Mouse (Mus musculus) MEL (cell line): ENCODE measurements around the gene Arl15. TPM values are rescaled to one million over a fixed set of nuclear protein-coding genes. Genes with fewer than 3 reads are reported as not detected.

Source experiments
- DNase-seq: peaks from one replicate; pipeline ENCODE4 v3.0.0; 2011; ENCODE audit warnings: low read depth, low spot score
- H3K27ac ChIP-seq: 2 replicates; pipeline ENCODE4 v1.5.1; 2012; ENCODE audit warnings: low read depth, mild to moderate bottlenecking, control low read depth, low read length, moderate library complexity; ENCODE audit not compliant: control insufficient read depth
- H3K27me3 ChIP-seq, 2 experiments: fragments of 150-350 bp in 1 of 2; sonication (generic) in 1 of 2; 2 replicates each; pipeline ENCODE4 v1.6.1; 2012; ENCODE audit warnings: low read length in 2 of 2, mild to moderate bottlenecking in 2 of 2, improper control_type of control experiment in 1 of 2, moderate library complexity in 1 of 2; ENCODE audit not compliant: insufficient read depth in 2 of 2, control insufficient read depth in 1 of 2
- H3K36me3 ChIP-seq, 2 experiments: 2 replicates each; pipeline ENCODE4 v1.6.1; 2012 to 2014; ENCODE audit warnings: low read length in 2 of 2, improper control_type of control experiment in 1 of 2, inconsistent platforms in 1 of 2, mild to moderate bottlenecking in 1 of 2; ENCODE audit not compliant: insufficient read depth in 2 of 2, control insufficient read depth in 1 of 2
- H3K4me1 ChIP-seq, 2 experiments: fragments of 150-350 bp in 1 of 2; sonication (generic) in 1 of 2; 2 replicates each; pipeline ENCODE4 v1.6.1; 2012; ENCODE audit warnings: low read length in 2 of 2, improper control_type of control experiment in 1 of 2, mild to moderate bottlenecking in 1 of 2; ENCODE audit not compliant: insufficient read depth in 2 of 2, control insufficient read depth in 1 of 2
- H3K4me3 ChIP-seq, 2 experiments: fragments of 150-350 bp in 1 of 2; sonication (generic) in 1 of 2; 2 replicates each; pipeline ENCODE4 v1.5.1; 2012; ENCODE audit warnings: low read depth in 2 of 2, low read length in 2 of 2, mild to moderate bottlenecking in 2 of 2, moderate library complexity in 2 of 2, control low read depth in 1 of 2, improper control_type of control experiment in 1 of 2; ENCODE audit not compliant: control insufficient read depth in 1 of 2, insufficient read depth in 1 of 2
- H3K79me2 ChIP-seq: 2 replicates; pipeline ENCODE4 v1.6.1; 2012; ENCODE audit warnings: mild to moderate bottlenecking, low read length, moderate library complexity; ENCODE audit not compliant: control insufficient read depth, poor library complexity, insufficient read depth
- H3K9ac ChIP-seq: 2 replicates; pipeline ENCODE4 v1.6.1; 2012; ENCODE audit warnings: low read depth, mild to moderate bottlenecking, control low read depth, low read length, moderate library complexity; ENCODE audit not compliant: control insufficient read depth, poor library complexity, severe bottlenecking
- H3K9me3 ChIP-seq: fragments of 150-350 bp; sonication (generic); replicated peaks from 2 replicates; pipeline ENCODE4 v1.6.1; 2012; ENCODE audit warnings: mild to moderate bottlenecking, low read length, improper control_type of control experiment, moderate library complexity; ENCODE audit not compliant: insufficient read depth
- BHLHE40 ChIP-seq: IDR thresholded peaks from 2 replicates; pipeline ENCODE4 v1.6.1; 2012; ENCODE audit warnings: low read depth, mild to moderate bottlenecking, inconsistent platforms, low read length, improper control_type of control experiment, borderline replicate concordance
- CHD1 ChIP-seq: IDR thresholded peaks from 2 replicates; pipeline ENCODE4 v1.6.1; 2012; ENCODE audit warnings: low read depth, mild to moderate bottlenecking, inconsistent platforms, low read length, improper control_type of control experiment
- CTCF ChIP-seq, 3 experiments: IDR thresholded peaks in 2 of 3; conservative IDR thresholded peaks in 1 of 3; 2 replicates each; pipeline ENCODE4 v1.5.1; 2011 to 2012; ENCODE audit warnings: low read length in 3 of 3, low read depth in 2 of 3, mild to moderate bottlenecking in 2 of 3, improper control_type of control experiment in 1 of 3, inconsistent platforms in 1 of 3, mixed read lengths in 1 of 3, moderate library complexity in 1 of 3; ENCODE audit not compliant: control insufficient read depth in 1 of 3, insufficient read depth in 1 of 3, poor library complexity in 1 of 3, severe bottlenecking in 1 of 3
- ELF1 ChIP-seq: IDR thresholded peaks from 2 replicates; pipeline ENCODE4 v1.6.1; 2014; ENCODE audit warnings: low read depth, mild to moderate bottlenecking, inconsistent platforms, low read length, improper control_type of control experiment, moderate library complexity
- ETS1 ChIP-seq: IDR thresholded peaks from 2 replicates; pipeline ENCODE4 v1.6.1; 2012; ENCODE audit warnings: low read depth, mild to moderate bottlenecking, inconsistent platforms, low read length, improper control_type of control experiment, moderate library complexity
- GATA1 ChIP-seq: IDR thresholded peaks from 2 replicates; pipeline ENCODE4 v1.6.1; 2011; ENCODE audit warnings: low read depth, low read length, improper control_type of control experiment
- JUND ChIP-seq: IDR thresholded peaks from 2 replicates; pipeline ENCODE4 v1.6.1; 2011; ENCODE audit warnings: low read depth, mild to moderate bottlenecking, improper control_type of control experiment, low read length
- KAT2A ChIP-seq: conservative IDR thresholded peaks from 2 replicates; pipeline ENCODE4 v1.6.1; 2012; ENCODE audit warnings: low read depth, low read length, improper control_type of control experiment, inconsistent platforms
- MAFK ChIP-seq: IDR thresholded peaks from 2 replicates; pipeline ENCODE4 v1.6.1; 2011; ENCODE audit warnings: low read depth, mild to moderate bottlenecking, low read length, improper control_type of control experiment, borderline replicate concordance
- MYB ChIP-seq: IDR thresholded peaks from 2 replicates; pipeline ENCODE4 v1.6.1; 2011; ENCODE audit warnings: mild to moderate bottlenecking, low read depth, low read length, improper control_type of control experiment
- MYC ChIP-seq: IDR thresholded peaks from 2 replicates; pipeline ENCODE4 v1.6.1; 2011; ENCODE audit warnings: low read depth, mild to moderate bottlenecking, low read length, improper control_type of control experiment, moderate library complexity
- NELFE ChIP-seq: IDR thresholded peaks from 2 replicates; pipeline ENCODE4 v1.6.1; 2011; ENCODE audit warnings: low read depth, low read length, improper control_type of control experiment
- POLR2A ChIP-seq, 2 experiments: IDR thresholded peaks; 2 replicates each; pipeline ENCODE4 v1.6.1; 2011 to 2012; ENCODE audit warnings: low read length in 2 of 2, mild to moderate bottlenecking in 2 of 2, control low read depth in 1 of 2, improper control_type of control experiment in 1 of 2, low read depth in 1 of 2, moderate library complexity in 1 of 2; ENCODE audit not compliant: control insufficient read depth in 1 of 2, insufficient read depth in 1 of 2, poor library complexity in 1 of 2
- RAD21 ChIP-seq: IDR thresholded peaks from 2 replicates; pipeline ENCODE4 v1.6.1; 2011; ENCODE audit warnings: mild to moderate bottlenecking, low read depth, low read length, improper control_type of control experiment
- SIN3A ChIP-seq: IDR thresholded peaks from 2 replicates; pipeline ENCODE4 v1.6.1; 2012; ENCODE audit warnings: low read length, improper control_type of control experiment, inconsistent platforms
- TBP ChIP-seq: IDR thresholded peaks from 2 replicates; pipeline ENCODE4 v1.8.0; 2011; ENCODE audit warnings: low read depth, low read length, improper control_type of control experiment
- UBTF ChIP-seq: IDR thresholded peaks from 2 replicates; pipeline ENCODE4 v1.6.1; 2012; ENCODE audit warnings: low read depth, mild to moderate bottlenecking, inconsistent platforms, low read length, improper control_type of control experiment, moderate library complexity, borderline replicate concordance; ENCODE audit not compliant: insufficient read depth
- USF1 ChIP-seq: IDR thresholded peaks from 2 replicates; pipeline ENCODE4 v1.6.1; 2014; ENCODE audit warnings: low read depth, mild to moderate bottlenecking, inconsistent platforms, low read length, improper control_type of control experiment, moderate library complexity
- ZKSCAN1 ChIP-seq: IDR thresholded peaks from 2 replicates; pipeline ENCODE4 v1.6.1; 2012; ENCODE audit warnings: low read depth, mild to moderate bottlenecking, inconsistent platforms, low read length, improper control_type of control experiment, moderate library complexity
- ZNF384 ChIP-seq: IDR thresholded peaks from 2 replicates; pipeline ENCODE4 v1.6.1; 2012; ENCODE audit warnings: low read depth, mild to moderate bottlenecking, inconsistent platforms, low read length, improper control_type of control experiment
- polyA plus RNA-seq, 2 experiments: library from polyadenylated mRNA; stranded (reverse) in 1 of 2; unstranded in 1 of 2; fragments of >175 nt in 1 of 2; fragments of >200 nt in 1 of 2; gene quantifications; 2 replicates each; pipeline versions ENCODE4 v1.2.1 to v1.2.4; 2012; ENCODE audit warnings: low replicate concordance in 2 of 2, low read depth in 1 of 2; ENCODE audit not compliant: insufficient read length in 2 of 2, insufficient read depth in 1 of 2, missing spikeins in 1 of 2
- total RNA-seq: library from RNA; depleted of rRNA; stranded (reverse); fragments of 300-350 nt; gene quantifications from 2 replicates; pipeline ENCODE4 v1.2.3, GENCODE M21; 2012; rRNA removed

The Arl15 gene
- total and polyA plus RNA-seq, 3 experiments, result 3.6 to 5.8 TPM; not detected in 1

DNA sequence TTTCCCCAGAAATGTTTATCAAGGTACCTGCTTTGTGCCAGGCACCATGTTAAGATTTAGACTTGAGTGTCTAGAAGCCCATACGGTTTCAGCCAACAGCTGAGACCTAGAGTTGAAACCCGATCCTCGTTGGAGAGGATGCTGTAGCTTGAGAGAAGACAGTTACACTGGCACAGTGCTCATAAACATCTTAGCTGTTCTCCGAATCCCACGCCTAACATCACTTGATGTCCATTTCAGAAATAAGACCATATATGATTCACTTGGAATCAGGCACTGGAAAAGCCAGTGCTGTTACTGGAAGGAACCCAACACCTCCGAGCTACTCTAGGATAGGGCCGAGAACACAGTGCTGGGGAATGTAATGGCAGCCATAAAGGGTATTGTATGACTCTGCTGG, 406.2 kb downstream of the Arl15 start:
- no peaks in the 10 kb centered on the region for H3K36me3 ChIP-seq
- DNase-seq, result no peak
- H3K9ac ChIP-seq, result no peak overlapping the region
- H3K27ac ChIP-seq, result no peak overlapping the region
- H3K9me3 ChIP-seq, result no peaks in the 10 kb centered on the region
- no peak for TF ChIP-seq MYC
- no peak for TF ChIP-seq TBP
- no peak for TF ChIP-seq BHLHE40
- no peak for TF ChIP-seq USF1
- TF ChIP-seq ETS1, result no peak
- no peak for TF ChIP-seq ZNF384
- TF ChIP-seq GATA1, result no peak
- no peak for TF ChIP-seq RAD21
- H3K79me2 ChIP-seq, result no peaks in the 10 kb centered on the region
- H3K4me3 ChIP-seq, result no peak overlapping the region
- no peaks in the 10 kb centered on the region for H3K4me1 ChIP-seq
- H3K27me3 ChIP-seq, result no peaks in the 10 kb centered on the region

- Histone ChIP-seq H3K27ac (no peak overlapping the region), H3K4me1 (no peaks in the 10 kb centered on the region), H3K36me3 (no peaks in the 10 kb centered on the region), H3K4me3 (no peak overlapping the region), H3K9ac (no peak overlapping the region), H3K79me2 (no peaks in the 10 kb centered on the region), H3K27me3 (no peaks in the 10 kb centered on the region), H3K9me3 (no peaks in the 10 kb centered on the region)
- no peak for DNase-seq
- no peak for TF ChIP-seq CHD1
- no peak for TF ChIP-seq CTCF (IDR thresholded peaks at IDR 0.05 in 2 of 3, conservative IDR thresholded peaks at IDR 0.05 in 1 of 3; ENCODE audit: control insufficient read depth in 1 of 3, insufficient read depth in 1 of 3, low read depth in 2 of 3, low read length in 3 of 3, poor library complexity in 1 of 3, severe bottlenecking in 1 of 3)
- TF ChIP-seq KAT2A, result no peak
- no peak for TF ChIP-seq MYB
- no peak for TF ChIP-seq USF1
- no peak for TF ChIP-seq ELF1
- TF ChIP-seq MAFK, result no peak
- no peak for TF ChIP-seq JUND
- TF ChIP-seq UBTF, result no peak
- TF ChIP-seq POLR2A (IDR thresholded peaks at IDR 0.05; ENCODE audit: control insufficient read depth in 1 of 2, insufficient read depth in 1 of 2, low read depth in 1 of 2, low read length in 2 of 2, poor library complexity in 1 of 2), result no peak
- TF ChIP-seq SIN3A, result no peak
- no peak for TF ChIP-seq ZKSCAN1
- TF ChIP-seq NELFE, result no peak
These were observed 408.7 kb downstream of the Arl15 start for GRCm38 (mm10) chr13:114202806-114203570.

Other genes starting within 250 kb of the Arl15 start
- 8.0 and 8.7 TPM in 2 replicates for gene Snx18, start 175.9 kb upstream of the Arl15 start, total RNA-seq
- gene Snx18, start 175.9 kb upstream of the Arl15 start, polyA plus RNA-seq, result 1 to 10 TPM in 1 of 2 experiments, not detected in 1; 7.7 TPM
- not detected in 2 replicates for gene Hspb3, start 130.8 kb upstream of the Arl15 start, total RNA-seq
- gene Hspb3, start 130.8 kb upstream of the Arl15 start, polyA plus RNA-seq, result not detected